Mouse (Mus musculus) megakaryocyte, embryonic 14.5 days (primary cell): Measurements from ENCODE around the gene Atr.
"Not testable (repeated sequence)": the region's sequence is repeated elsewhere in the genome, so short reads cannot be mapped to it uniquely, and the experiment has no call there.

Source experiments
- FLI1 ChIP-seq: IDR thresholded peaks from 2 replicates; pipeline ENCODE4 v1.6.1; 2012; ENCODE audit warnings: low read length, inconsistent platforms, mixed read lengths
- GATA1 ChIP-seq: IDR thresholded peaks from 3 replicates; pipeline ENCODE4 v1.6.1; 2012; ENCODE audit warnings: mixed read lengths, low read length, inconsistent platforms, borderline replicate concordance

DNA sequence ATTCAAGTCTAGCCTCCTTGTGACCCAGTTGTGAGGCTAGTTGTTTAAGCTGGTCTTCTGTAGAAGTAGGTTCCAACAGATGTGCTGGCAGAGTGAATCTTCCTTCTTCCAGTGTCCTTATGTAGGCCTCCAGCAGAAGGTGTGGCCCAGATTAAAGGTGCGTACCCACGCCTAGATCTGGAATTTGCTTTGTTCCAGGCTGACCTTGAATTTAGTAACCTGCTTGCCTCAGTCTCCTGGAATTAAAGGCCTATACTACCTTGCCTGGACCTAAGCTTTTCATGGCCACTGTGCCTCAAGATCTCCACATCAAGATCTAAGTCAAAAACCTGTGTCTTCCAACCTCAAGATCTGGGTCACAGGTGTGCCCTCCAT, 101.3 kb downstream of the Atr start:
- TF ChIP-seq GATA1, FLI1: not testable (repeated sequence)
